Mouse (Mus musculus) liver, postnatal 0 days (tissue): ENCODE measurements around the gene Hist1h3f. TPM values are rescaled to one million over a fixed set of nuclear protein-coding genes. Genes with fewer than 3 reads are reported as not detected.

Experiments
- ATAC-seq: fragments of 200-750 bp; cut with Nextera tagmentation; 2 replicates; pipeline ENCODE4 v1.8.0; 2017; ENCODE audit warnings: mild to moderate bottlenecking, moderate library complexity
- DNase-seq: peaks from one replicate; pipeline ENCODE4 v3.0.0-alpha.2; 2016
- H3K27ac ChIP-seq: fragments of 300-500 bp; sonication (generic); 2 replicates; pipeline ENCODE4 v1.5.1; 2014; ENCODE audit warnings: antibody characterized with exemption, moderate library complexity, mild to moderate bottlenecking, low read depth
- H3K27me3 ChIP-seq: fragments of 300-500 bp; sonication (generic); 2 replicates; pipeline ENCODE4 v1.6.1; 2014; ENCODE audit warnings: low read length, control low read depth, mixed read lengths; ENCODE audit not compliant: insufficient read depth
- H3K36me3 ChIP-seq: fragments of 300-500 bp; sonication (generic); replicated peaks from 2 replicates; pipeline ENCODE4 v1.6.1; 2014; ENCODE audit warnings: mild to moderate bottlenecking, control low read depth, low read length, moderate library complexity, mixed read lengths; ENCODE audit not compliant: insufficient read depth
- H3K4me1 ChIP-seq: fragments of 300-500 bp; sonication (generic); 2 replicates; pipeline ENCODE4 v1.6.1; 2014; ENCODE audit warnings: antibody characterized with exemption, mild to moderate bottlenecking, control low read depth; ENCODE audit not compliant: insufficient read depth
- H3K4me2 ChIP-seq: fragments of 300-500 bp; sonication (generic); 2 replicates; pipeline ENCODE4 v1.6.1; 2014; ENCODE audit warnings: low read depth, mild to moderate bottlenecking, low read length, moderate library complexity, mixed read lengths
- H3K4me3 ChIP-seq: fragments of 300-500 bp; sonication (generic); 2 replicates; pipeline ENCODE4 v1.5.1; 2014; ENCODE audit warnings: low read depth, low read length
- H3K9ac ChIP-seq: fragments of 300-500 bp; sonication (generic); replicated peaks from 2 replicates; pipeline ENCODE4 v1.6.1; 2014; ENCODE audit warnings: mild to moderate bottlenecking, moderate library complexity
- H3K9me3 ChIP-seq: fragments of 300-500 bp; sonication (generic); 2 replicates; pipeline ENCODE4 v1.6.1; 2016; ENCODE audit warnings: mild to moderate bottlenecking, control low read depth, low read length, mixed read lengths
- CTCF ChIP-seq: sonication (generic); IDR thresholded peaks from 2 replicates; pipeline ENCODE4 v1.5.1; 2016; ENCODE audit warnings: antibody characterized with exemption, low read depth
- EP300 ChIP-seq: IDR thresholded peaks from 2 replicates; pipeline ENCODE4 v1.6.1; 2016; ENCODE audit warnings: antibody characterized with exemption, low read depth, mild to moderate bottlenecking
- WGBS: fragments of 180-500 bp; shearing (Covaris S2); extraction: QIAGEN DNeasy Blood & Tissue Kit; methylation state at CpG from one replicate; pipeline ENCODE4 v1.1.7; 2014; ENCODE audit not compliant: insufficient replicate concordance; 5-methylcytosine and 5-hydroxymethylcytosine counted together
- microRNA-seq: library from miRNA; unstranded; fragments of <30 nt; microRNA quantifications from one replicate; pipeline ENCODE4, GENCODE M21; 2016
- polyA plus RNA-seq: library from polyadenylated mRNA; unstranded; fragments of >200 nt; fragmentation: Nextera tagmentation; extraction: Ambion mirVana; gene quantifications from 2 replicates; pipeline ENCODE4 v1.2.1, GENCODE M21; 2015

Hist1h3f gene
- polyA plus RNA-seq, 1 experiment from 2014 or later: 1.5 TPM

- ATAC-seq (no peak), DNase-seq (no peak)
- Histone ChIP-seq H3K4me3 (no peak overlapping the region), H3K4me1 (peaks cover 35% of the 10 kb centered on the region), H3K36me3 (no peaks in the 10 kb centered on the region), H3K9ac (0 out of 2 replicates have a peak overlapping the region, but pooled peaks have one; percentile 42), H3K4me2 (peak overlapping the region; percentile 24), H3K27me3 (no peaks in the 10 kb centered on the region), H3K27ac (peak overlapping the region; percentile 78), H3K9me3 (no peaks in the 10 kb centered on the region)
- TF ChIP-seq EP300 (no peak), CTCF (no peak)
- 19% methylated on average over 5 of the region's 5 CpGs for WGBS
These were observed 49.4 kb downstream of the Hist1h3f start for GRCm38 (mm10) chr13:23593051-23593770.

Small RNAs within 50 kb of the gene (microRNA-seq; reads per million reads assigned to microRNA genes)
- not detected for gene Gm44297
- gene Gm44359: not detected
- not detected for gene Gm44394
- gene n-TStga1: 2.4 reads per million

Other genes with a start within 250 kb of the Hist1h3f start
- 7.4 and 9.5 TPM in 2 replicates for gene Zfp322a, start 174.8 kb upstream of the Hist1h3f start, polyA plus RNA-seq
- 4.3 and 4.8 TPM in 2 replicates for gene Abt1, start 120.2 kb upstream of the Hist1h3f start, polyA plus RNA-seq
- gene Btn1a1, start 78.2 kb upstream of the Hist1h3f start, polyA plus RNA-seq: 0.92 and 0.96 TPM in 2 replicates
- gene Btn2a2, start 55.2 kb upstream of the Hist1h3f start, polyA plus RNA-seq: not detected in 2 replicates
- 7.2 and 7.5 TPM in 2 replicates for gene Hist1h4h, start 13.0 kb upstream of the Hist1h3f start, polyA plus RNA-seq
- gene Hist1h2af, start 10.1 kb upstream of the Hist1h3f start, polyA plus RNA-seq: 9.7 and 9.8 TPM in 2 replicates
- 3.7 and 6.3 TPM in 2 replicates for gene Hist1h3g, start 8.6 kb upstream of the Hist1h3f start, polyA plus RNA-seq
- 0.58 and 0.64 TPM in 2 replicates for gene Hist1h2bh, start 660 bp upstream of the Hist1h3f start, polyA plus RNA-seq
- 1.1 and 1.2 TPM in 2 replicates for gene Hist1h4f, start 7.6 kb downstream of the Hist1h3f start, polyA plus RNA-seq
- gene Hist1h1d, start 9.2 kb downstream of the Hist1h3f start, polyA plus RNA-seq: 0.43 and 0.51 TPM in 2 replicates
- gene Hist1h3e, start 18.3 kb downstream of the Hist1h3f start, polyA plus RNA-seq: 3.6 and 4.6 TPM in 2 replicates
- gene Hist1h2ae, start 27.2 kb downstream of the Hist1h3f start, polyA plus RNA-seq: 62.4 and 66.0 TPM in 2 replicates
- 6.1 and 7.8 TPM in 2 replicates for gene Hist1h2bg, start 27.3 kb downstream of the Hist1h3f start, polyA plus RNA-seq
- gene Hist1h2bf, start 30.1 kb downstream of the Hist1h3f start, polyA plus RNA-seq: 2.9 and 5.8 TPM in 2 replicates
- 2.0 and 2.6 TPM in 2 replicates for gene Hist1h2ad, start 30.3 kb downstream of the Hist1h3f start, polyA plus RNA-seq
- 4.7 and 5.8 TPM in 2 replicates for gene Hist1h3d, start 31.7 kb downstream of the Hist1h3f start, polyA plus RNA-seq
- gene Hist1h4d, start 37.5 kb downstream of the Hist1h3f start, polyA plus RNA-seq: 89.1 and 94.3 TPM in 2 replicates
- 0.49 and 0.51 TPM in 2 replicates for gene Hist1h2be, start 77.1 kb downstream of the Hist1h3f start, polyA plus RNA-seq
- 13.3 and 16.0 TPM in 2 replicates for gene Hist1h1e, start 78.5 kb downstream of the Hist1h3f start, polyA plus RNA-seq
- 0.86 and 0.88 TPM in 2 replicates for gene Hist1h2ac, start 139.9 kb downstream of the Hist1h3f start, polyA plus RNA-seq
- gene Hist1h2bc, start 140.1 kb downstream of the Hist1h3f start, polyA plus RNA-seq: 168 and 180 TPM in 2 replicates
- not detected in 2 replicates for gene Hist1h1t, start 151.8 kb downstream of the Hist1h3f start, polyA plus RNA-seq
- gene Hist1h4c, start 154.4 kb downstream of the Hist1h3f start, polyA plus RNA-seq: 6.2 and 6.5 TPM in 2 replicates
- gene Hfe, start 166.8 kb downstream of the Hist1h3f start, polyA plus RNA-seq: 24.0 and 25.1 TPM in 2 replicates
- 69.6 and 74.1 TPM in 2 replicates for gene Hist1h1c, start 194.8 kb downstream of the Hist1h3f start, polyA plus RNA-seq
- 2.8 and 3.5 TPM in 2 replicates for gene Hist1h3c, start 201.6 kb downstream of the Hist1h3f start, polyA plus RNA-seq
- gene Hist1h2bb, start 202.7 kb downstream of the Hist1h3f start, polyA plus RNA-seq: 1.6 and 2.7 TPM in 2 replicates
- gene Hist1h2ab, start 207.1 kb downstream of the Hist1h3f start, polyA plus RNA-seq: 46.5 and 47.4 TPM in 2 replicates
- gene Hist1h3b, start 208.2 kb downstream of the Hist1h3f start, polyA plus RNA-seq: 10.2 and 16.0 TPM in 2 replicates
- gene Hist1h4b, start 213.0 kb downstream of the Hist1h3f start, polyA plus RNA-seq: 2.5 and 3.2 TPM in 2 replicates
- gene Hist1h4a, start 217.2 kb downstream of the Hist1h3f start, polyA plus RNA-seq: 0.40 and 0.49 TPM in 2 replicates
- 6.1 and 7.5 TPM in 2 replicates for gene Hist1h3a, start 218.3 kb downstream of the Hist1h3f start, polyA plus RNA-seq
- 2.8 and 4.6 TPM in 2 replicates for gene Hist1h1a, start 219.6 kb downstream of the Hist1h3f start, polyA plus RNA-seq
- gene Trim38, start 225.9 kb downstream of the Hist1h3f start, polyA plus RNA-seq: not detected in 2 replicates